Mouse (Mus musculus): ENCODE data around the gene Gfpt2.

GRCm38 (mm10) chr11:49863926-49864325 is 69.9 kb downstream of the Gfpt2 start:
- TF ChIP-seq CTCF (IDR thresholded peaks at IDR 0.05; ENCODE audit: control insufficient read depth, insufficient read depth, insufficient replicate concordance, low read depth, low read length) (no peak), POLR2A (IDR thresholded peaks at IDR 0.05; ENCODE audit: control insufficient read depth, low read depth, low read length) (no peak)
